Mouse (Mus musculus) spleen, adult 2 months (tissue): Measurements from ENCODE around the gene Tfap2a. TPM values are rescaled to one million over a fixed set of nuclear protein-coding genes. Genes with fewer than 3 reads are reported as not detected.

Experiments used
- DNase-seq, 2 experiments: peaks; one replicate each; pipeline versions ENCODE4 v3.0.0 to v3.0.0-alpha.2; 2012 to 2021; ENCODE audit warnings: low spot score in 2 of 2, low read depth in 1 of 2
- H3K27ac ChIP-seq: fragments of 200-500 bp; 2 replicates; pipeline ENCODE4 v1.5.1; 2012; ENCODE audit warnings: low read length, inconsistent platforms; ENCODE audit not compliant: insufficient read depth
- H3K27me3 ChIP-seq: fragments of 200-500 bp; 2 replicates; pipeline ENCODE4 v1.6.1; 2012; ENCODE audit warnings: mild to moderate bottlenecking, moderate library complexity, low read length, inconsistent platforms; ENCODE audit not compliant: control insufficient read depth, insufficient read depth
- H3K36me3 ChIP-seq: fragments of 200-500 bp; 2 replicates; pipeline ENCODE4 v1.6.1; 2012; ENCODE audit warnings: mild to moderate bottlenecking, low read length, inconsistent platforms; ENCODE audit not compliant: control insufficient read depth, insufficient read depth
- H3K4me1 ChIP-seq: fragments of 200-500 bp; 2 replicates; pipeline ENCODE4 v1.6.1; 2011; ENCODE audit warnings: inconsistent platforms; ENCODE audit not compliant: control insufficient read depth, insufficient read depth, insufficient read length
- H3K4me3 ChIP-seq: fragments of 200-500 bp; 2 replicates; pipeline ENCODE4 v1.5.1; 2011; ENCODE audit warnings: mild to moderate bottlenecking, inconsistent platforms; ENCODE audit not compliant: insufficient read depth, insufficient read length; ENCODE audit errors: extremely low read depth
- CTCF ChIP-seq: fragments of 200-500 bp; IDR thresholded peaks from 2 replicates; pipeline ENCODE4 v1.5.1; 2011; ENCODE audit warnings: mild to moderate bottlenecking, inconsistent platforms; ENCODE audit not compliant: insufficient read depth, insufficient read length, insufficient replicate concordance; ENCODE audit errors: extremely low read depth
- POLR2A ChIP-seq: fragments of 200-500 bp; IDR thresholded peaks from 2 replicates; pipeline ENCODE4 v1.6.1; 2011; ENCODE audit warnings: low read depth, low read length, inconsistent platforms
- WGBS: fragments of 180-500 bp; shearing (Covaris S2); methylation state at CpG from one replicate; pipeline ENCODE4 v1.1.7; 2018; 5-methylcytosine and 5-hydroxymethylcytosine counted together
- polyA plus RNA-seq: library from polyadenylated mRNA; depleted of rRNA; stranded (reverse); fragments of >200 nt; gene quantifications from 2 replicates; pipeline ENCODE4 v1.2.3, GENCODE M21; 2012

The Tfap2a gene
- polyA plus RNA-seq, 1 experiment: 0.14 TPM

DNA sequence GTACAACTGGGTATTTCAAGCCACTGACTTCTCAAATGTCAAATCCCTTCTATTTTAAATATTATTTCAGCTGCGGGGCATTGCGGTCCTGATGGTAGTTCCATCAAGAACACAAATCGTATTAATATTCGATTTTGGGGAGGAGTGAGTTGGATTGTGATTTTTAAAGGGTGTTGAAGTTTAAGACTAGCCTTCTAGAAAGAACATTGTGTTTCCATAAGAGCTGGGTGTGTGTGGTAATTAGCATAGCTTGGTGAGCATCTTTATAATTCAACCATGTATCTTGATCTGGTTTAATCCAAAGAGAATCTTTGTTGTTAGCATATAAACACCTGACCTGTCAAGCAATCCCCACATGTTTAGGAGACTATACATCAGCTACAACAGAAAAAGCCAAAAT is 24.9 kb downstream of the Tfap2a start:
- Histone ChIP-seq H3K36me3 (no peaks in the 10 kb centered on the region), H3K27me3 (peaks cover 28% of the 10 kb centered on the region), H3K4me1 (no peaks in the 10 kb centered on the region), H3K4me3 (no peak overlapping the region), H3K27ac (no peak overlapping the region)
- DNase-seq: no peak
- TF ChIP-seq CTCF (no peak), POLR2A (no peak)
- 13% methylated on average over 4 of the region's 4 CpGs for WGBS

DNA sequence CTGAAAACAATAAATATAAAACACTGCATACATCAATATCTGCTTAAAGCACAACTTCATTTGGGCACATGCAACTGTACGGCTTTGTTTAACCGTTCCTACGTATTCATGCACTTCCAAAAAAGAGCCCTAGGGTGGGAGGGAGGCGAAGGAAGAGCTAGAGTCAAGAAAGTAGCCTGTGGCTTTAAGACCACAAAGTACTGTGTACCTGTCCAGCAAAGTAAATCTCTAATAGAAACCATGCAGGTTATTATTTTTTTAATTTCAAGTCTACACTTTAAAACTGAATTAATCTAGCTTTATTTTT is 25.7 kb downstream of the Tfap2a start:
- no peak for TF ChIP-seq CTCF
- no peak for TF ChIP-seq POLR2A
- peaks cover 28% of the 10 kb centered on the region for H3K27me3 ChIP-seq
- WGBS: 15% methylated on average over 4 of the region's 4 CpGs

DNA sequence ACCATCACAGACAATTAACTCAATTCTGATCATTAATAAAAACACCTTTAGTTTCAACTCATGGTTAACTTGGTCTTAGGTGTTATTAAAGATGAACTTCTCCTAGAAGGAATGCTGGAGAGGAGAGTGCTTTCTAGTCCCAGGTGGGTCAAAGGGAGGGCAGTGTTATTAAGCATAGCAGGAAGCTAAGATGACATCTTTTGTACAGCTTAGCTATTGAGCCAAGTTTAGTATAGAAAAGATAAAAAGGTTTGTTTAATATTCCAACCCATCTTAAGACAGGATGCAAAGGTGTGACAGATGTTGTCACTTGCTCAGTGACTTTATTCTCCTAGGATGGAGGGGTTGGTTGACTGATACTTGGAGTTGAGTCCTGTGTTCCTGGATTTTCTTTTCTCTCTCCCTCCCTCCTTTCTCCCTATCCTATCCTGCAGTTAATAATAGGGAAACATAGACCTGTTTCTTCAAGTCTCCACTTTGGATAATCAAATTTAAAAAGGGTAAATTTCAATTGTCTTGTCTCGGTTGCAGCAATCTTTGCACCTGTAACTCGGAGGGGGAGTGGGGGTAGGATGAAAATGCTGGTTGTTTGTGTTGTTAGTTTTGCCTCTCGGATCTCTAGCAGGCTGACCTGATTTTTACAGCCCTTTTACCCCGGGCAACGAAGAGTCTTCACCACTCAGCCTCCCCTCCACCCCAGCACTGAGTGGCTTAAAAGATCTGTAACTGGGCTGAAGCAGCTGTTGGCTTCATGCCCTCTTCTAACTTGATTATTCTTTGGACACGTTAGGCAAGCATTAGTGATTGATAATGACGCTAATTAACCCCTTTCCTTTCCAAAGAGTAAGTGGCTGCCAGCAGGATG is 26.3 kb downstream of the Tfap2a start:
- H3K27ac ChIP-seq: no peak overlapping the region
- H3K36me3 ChIP-seq: no peaks in the 10 kb centered on the region
- TF ChIP-seq CTCF (no peak), POLR2A (no peak)
- no peaks in the 10 kb centered on the region for H3K4me1 ChIP-seq
- WGBS: 5% methylated on average over 7 of the region's 7 CpGs
- H3K4me3 ChIP-seq: no peak overlapping the region
- DNase-seq: no peak
- peaks cover 26% of the 10 kb centered on the region for H3K27me3 ChIP-seq

More for the DNA sequence above, 25.7 kb downstream of the Tfap2a start:
- H3K4me1 ChIP-seq: no peaks in the 10 kb centered on the region
- no peak for DNase-seq
- no peak overlapping the region for H3K27ac ChIP-seq
- no peaks in the 10 kb centered on the region for H3K36me3 ChIP-seq
- no peak overlapping the region for H3K4me3 ChIP-seq

DNA sequence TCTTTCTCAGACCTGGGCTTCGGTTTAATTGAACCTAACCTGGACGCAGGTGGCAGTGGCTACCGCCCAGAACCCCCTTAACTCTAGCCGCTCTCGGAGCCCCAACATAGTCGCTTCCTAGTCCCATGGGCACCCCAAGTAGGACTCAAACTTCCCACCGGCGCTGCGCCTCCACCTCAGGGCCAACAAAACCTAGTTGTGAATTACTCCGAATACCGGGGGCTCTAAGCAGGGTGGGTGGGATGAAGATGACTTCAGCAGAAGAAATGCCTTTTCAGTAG is 28.2 kb downstream of the Tfap2a start:
- 8% methylated on average over 11 of the region's 11 CpGs for whole genome bisulfite sequencing
- DNase-seq: no peak
- Histone ChIP-seq H3K4me3 (no peak overlapping the region), H3K4me1 (no peaks in the 10 kb centered on the region), H3K36me3 (no peaks in the 10 kb centered on the region), H3K27ac (no peak overlapping the region), H3K27me3 (peaks cover 27% of the 10 kb centered on the region)
- TF ChIP-seq POLR2A: no peak
- TF ChIP-seq CTCF: no peak

DNA sequence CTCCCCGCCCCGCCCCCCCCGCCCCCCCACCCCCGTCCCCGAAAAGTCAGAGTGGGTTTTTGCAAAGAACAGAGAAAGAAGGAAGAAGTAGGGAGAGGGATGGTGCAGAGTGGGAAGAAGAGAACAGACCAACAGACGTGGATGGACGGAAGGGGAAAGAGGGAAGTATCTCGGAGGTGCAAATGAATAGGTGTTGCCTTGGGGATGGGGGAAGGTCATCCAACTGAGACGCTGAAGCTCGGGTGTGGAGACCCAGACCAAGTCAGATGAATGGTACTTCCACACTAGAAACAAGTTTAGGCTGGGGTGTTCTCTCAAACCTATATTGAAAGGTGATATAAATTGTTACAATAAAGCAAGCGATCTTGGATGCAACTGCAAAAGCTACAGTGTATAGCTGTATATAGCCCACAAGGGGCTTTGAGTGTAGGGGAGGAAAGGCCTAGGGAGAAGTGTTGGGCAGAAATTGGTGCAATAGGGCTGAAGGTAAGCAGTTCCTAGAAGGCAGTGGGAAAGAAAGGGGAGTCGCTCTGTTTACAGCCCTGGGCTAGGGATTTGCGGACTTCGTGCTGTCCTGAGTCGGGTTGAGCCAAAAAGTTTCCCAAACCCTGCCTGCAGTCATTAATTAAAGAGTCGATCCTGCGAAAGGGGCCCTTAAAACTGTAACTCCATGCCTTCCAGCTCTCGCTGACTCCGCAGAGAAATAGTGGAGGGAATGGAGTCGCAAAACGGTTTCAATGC is 28.7 kb downstream of the Tfap2a start:
- no peak overlapping the region for H3K27ac ChIP-seq
- TF ChIP-seq POLR2A: no peak
- TF ChIP-seq CTCF: no peak
- no peaks in the 10 kb centered on the region for H3K4me1 ChIP-seq
- peaks cover 24% of the 10 kb centered on the region for H3K27me3 ChIP-seq
- no peak overlapping the region for H3K4me3 ChIP-seq
- no peaks in the 10 kb centered on the region for H3K36me3 ChIP-seq
- 4% methylated on average over 21 of the region's 21 CpGs for WGBS
- DNase-seq: no peak

DNA sequence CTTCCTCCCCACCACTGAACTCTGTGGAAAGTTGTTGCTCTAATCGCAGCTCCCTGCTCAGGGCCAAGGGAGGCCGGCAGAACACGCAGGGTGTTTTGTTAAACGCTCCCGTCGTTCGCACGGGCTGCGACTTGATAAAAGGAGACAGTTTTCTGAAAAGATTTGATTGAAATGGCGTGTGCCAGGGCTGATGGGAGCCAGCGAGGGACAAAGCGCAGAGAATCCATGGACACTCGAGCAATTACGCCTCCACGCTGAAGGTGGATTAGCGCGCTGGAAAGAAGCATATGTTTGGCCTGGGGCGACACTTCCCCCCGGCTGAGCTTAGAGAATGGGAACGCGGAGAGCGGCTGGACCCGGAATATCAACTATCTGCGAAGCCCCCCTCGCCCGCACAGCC is 29.3 kb downstream of the Tfap2a start:
- Histone ChIP-seq H3K36me3 (no peaks in the 10 kb centered on the region), H3K4me1 (no peaks in the 10 kb centered on the region), H3K4me3 (no peak overlapping the region), H3K27me3 (peaks cover 24% of the 10 kb centered on the region), H3K27ac (no peak overlapping the region)
- DNase-seq: no peak
- WGBS: 5% methylated on average over 26 of the region's 26 CpGs
- TF ChIP-seq POLR2A (no peak), CTCF (no peak)

DNA sequence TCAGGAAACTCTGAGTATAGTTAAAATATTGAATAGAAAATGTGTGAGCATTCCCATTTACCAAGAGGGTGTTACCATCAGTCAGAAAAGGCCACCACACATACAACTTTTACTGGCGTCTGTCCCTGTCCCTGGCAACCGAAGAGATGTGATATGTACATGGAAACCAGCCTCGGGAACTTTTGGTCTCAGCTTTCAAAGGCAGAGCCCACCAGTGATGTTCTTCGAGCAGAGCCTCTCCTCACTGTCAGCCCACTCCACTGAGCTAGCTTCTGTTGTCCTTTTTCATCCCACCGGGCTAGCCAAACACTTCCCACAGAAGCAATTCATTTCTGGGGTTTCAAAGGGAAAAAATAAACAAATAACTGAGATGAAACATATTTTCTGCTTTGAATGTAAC is 29.9 kb downstream of the Tfap2a start:
- Histone ChIP-seq H3K4me3 (no peak overlapping the region), H3K27me3 (peaks cover 24% of the 10 kb centered on the region), H3K27ac (no peak overlapping the region), H3K4me1 (no peaks in the 10 kb centered on the region), H3K36me3 (no peaks in the 10 kb centered on the region)
- WGBS: 4% methylated on average over 5 of the region's 5 CpGs
- TF ChIP-seq POLR2A (no peak), CTCF (no peak)
- no peak for DNase-seq
